Mouse (Mus musculus) lung, embryonic 15.5 days (tissue): ENCODE measurements around the gene Erc2. TPM values are rescaled to one million over a fixed set of nuclear protein-coding genes. Genes with fewer than 3 reads are reported as not detected.

Source experiments
- ATAC-seq: fragments of 200-750 bp; cut with Nextera tagmentation; 2 replicates; pipeline ENCODE4 v1.8.0; 2017; ENCODE audit warnings: moderate number of reproducible peaks, borderline replicate concordance; ENCODE audit not compliant: low FRiP score, low TSS enrichment; ENCODE audit errors: extremely low read depth
- H3K27ac ChIP-seq: fragments of 300-500 bp; sonication (generic); 2 replicates; pipeline ENCODE4 v1.5.1; 2015; ENCODE audit warnings: moderate library complexity, mild to moderate bottlenecking, inconsistent platforms
- H3K27me3 ChIP-seq: fragments of 300-500 bp; sonication (generic); 2 replicates; pipeline ENCODE4 v1.6.1; 2015; ENCODE audit warnings: inconsistent platforms
- H3K36me3 ChIP-seq: fragments of 300-500 bp; sonication (generic); 2 replicates; pipeline ENCODE4 v1.6.1; 2015; ENCODE audit warnings: inconsistent platforms
- H3K4me1 ChIP-seq: fragments of 300-500 bp; sonication (generic); 2 replicates; pipeline ENCODE4 v1.6.1; 2015; ENCODE audit warnings: inconsistent platforms
- H3K4me2 ChIP-seq: fragments of 300-500 bp; sonication (generic); 2 replicates; pipeline ENCODE4 v1.6.1; 2015; ENCODE audit warnings: inconsistent platforms, mild to moderate bottlenecking, moderate library complexity
- H3K4me3 ChIP-seq: fragments of 300-500 bp; sonication (generic); 2 replicates; pipeline ENCODE4 v1.5.1; 2015; ENCODE audit warnings: mild to moderate bottlenecking, inconsistent platforms
- H3K9ac ChIP-seq: fragments of 300-500 bp; sonication (generic); 2 replicates; pipeline ENCODE4 v1.6.1; 2015; ENCODE audit warnings: inconsistent platforms
- H3K9me3 ChIP-seq: fragments of 300-500 bp; sonication (generic); 2 replicates; pipeline ENCODE4 v1.6.1; 2016; ENCODE audit warnings: inconsistent platforms
- WGBS: fragments of 180-500 bp; shearing (Covaris S2); methylation state at CpG from one replicate; pipeline ENCODE4 v1.1.7; 2015; 5-methylcytosine and 5-hydroxymethylcytosine counted together
- polyA plus RNA-seq: library from polyadenylated mRNA; unstranded; fragments of >200 nt; fragmentation: Nextera tagmentation; extraction: Ambion mirVana; gene quantifications from 2 replicates; pipeline ENCODE4 v1.2.1, GENCODE M21; 2015

The Erc2 gene
- polyA plus RNA-seq, 1 experiment from 2014 or later, result 2.3 TPM

DNA sequence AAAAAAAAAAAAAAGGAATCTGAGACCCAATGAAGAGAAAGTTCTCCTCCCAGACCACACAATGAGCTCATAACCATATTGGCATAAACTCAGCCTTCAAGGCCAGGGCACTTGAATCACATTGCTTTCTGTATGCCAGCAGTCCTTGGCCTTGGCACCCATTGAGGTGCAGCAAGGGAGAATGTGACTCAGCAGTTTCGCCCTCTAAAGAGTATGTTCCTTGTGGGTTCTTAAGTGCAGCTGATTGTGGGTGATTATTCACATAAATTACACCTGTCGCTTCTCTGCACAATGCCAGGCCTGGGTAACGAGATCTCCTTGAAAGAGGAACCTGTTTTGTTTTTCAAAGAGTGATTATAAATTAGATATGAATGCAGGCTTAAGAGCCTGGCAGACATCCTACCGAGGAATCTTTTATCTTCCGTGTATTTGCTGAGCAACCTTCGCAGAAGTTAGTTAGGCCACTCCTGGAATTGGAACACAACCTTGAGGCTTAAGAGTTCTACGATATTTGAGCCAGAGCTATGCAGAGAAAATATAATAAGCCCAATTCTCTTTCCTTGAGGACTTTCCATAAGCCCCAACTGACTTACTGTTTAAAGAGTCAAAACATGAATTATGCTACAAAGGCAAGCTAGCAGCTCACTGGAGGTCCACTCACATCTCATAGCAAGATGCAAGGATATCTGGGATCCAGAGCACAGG is 834.3 kb downstream of the Erc2 start:
- H3K4me2 ChIP-seq, result no peak overlapping the region
- H3K4me1 ChIP-seq, result no peaks in the 10 kb centered on the region
- H3K36me3 ChIP-seq, result no peaks in the 10 kb centered on the region
- ATAC-seq, result no peak
- H3K4me3 ChIP-seq, result no peak overlapping the region
- no peak overlapping the region for H3K9ac ChIP-seq
- H3K27ac ChIP-seq, result no peak overlapping the region
- WGBS, result 70% methylated on average over 7 of the region's 7 CpGs
- no peaks in the 10 kb centered on the region for H3K9me3 ChIP-seq
- H3K27me3 ChIP-seq, result no peaks in the 10 kb centered on the region

DNA sequence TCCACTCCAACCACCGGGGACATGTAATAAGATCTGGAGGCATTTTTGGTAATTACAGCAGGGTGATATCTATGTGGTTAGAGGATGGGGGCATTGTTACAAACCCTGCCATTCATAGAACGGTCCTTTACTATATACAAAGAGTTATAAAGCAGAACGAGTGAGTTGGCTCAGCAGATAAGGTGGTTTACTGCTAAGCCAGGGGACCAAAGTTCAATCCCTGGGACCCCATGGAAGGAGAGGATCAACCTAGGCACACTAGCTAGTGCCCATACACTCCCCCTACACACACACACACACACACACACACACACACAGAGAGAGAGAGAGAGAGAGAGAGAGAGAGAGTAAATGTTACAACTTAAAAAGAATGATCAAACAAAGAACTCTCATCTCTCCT is 835.2 kb downstream of the Erc2 start:
- Histone ChIP-seq H3K4me2 (no peak overlapping the region), H3K27ac (no peak overlapping the region), H3K27me3 (no peaks in the 10 kb centered on the region), H3K36me3 (no peaks in the 10 kb centered on the region), H3K9ac (no peak overlapping the region), H3K9me3 (no peaks in the 10 kb centered on the region), H3K4me1 (no peaks in the 10 kb centered on the region), H3K4me3 (no peak overlapping the region)
- no peak for ATAC-seq
- 65% methylated on average over 3 of the region's 3 CpGs for WGBS

DNA sequence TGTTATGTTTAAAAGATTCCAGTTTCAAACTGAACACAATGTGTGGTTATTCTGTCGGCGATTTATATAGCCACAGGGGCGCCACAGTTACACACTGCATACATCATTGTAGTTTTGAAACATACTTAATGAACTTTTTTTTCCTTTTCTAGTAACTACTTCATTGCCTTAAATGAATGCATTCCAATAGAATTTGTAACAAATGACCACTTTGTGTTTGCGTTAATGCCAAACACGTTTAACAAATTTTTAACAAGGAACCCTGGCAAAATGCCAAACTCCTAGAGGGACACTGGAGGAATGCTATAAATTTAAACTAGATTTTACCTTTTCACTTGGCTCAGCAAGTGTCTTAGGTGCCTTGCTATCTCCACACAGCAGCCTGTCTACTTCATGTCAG is 845.7 kb downstream of the Erc2 start:
- Histone ChIP-seq H3K4me3 (no peak overlapping the region), H3K36me3 (no peaks in the 10 kb centered on the region), H3K27me3 (no peaks in the 10 kb centered on the region), H3K4me2 (no peak overlapping the region), H3K9ac (no peak overlapping the region), H3K9me3 (no peaks in the 10 kb centered on the region), H3K4me1 (no peaks in the 10 kb centered on the region; the same call in 1 of the 2 replicates), H3K27ac (no peak overlapping the region)
- WGBS, result 37% methylated on average over 5 of the region's 5 CpGs
- ATAC-seq, result no peak

DNA sequence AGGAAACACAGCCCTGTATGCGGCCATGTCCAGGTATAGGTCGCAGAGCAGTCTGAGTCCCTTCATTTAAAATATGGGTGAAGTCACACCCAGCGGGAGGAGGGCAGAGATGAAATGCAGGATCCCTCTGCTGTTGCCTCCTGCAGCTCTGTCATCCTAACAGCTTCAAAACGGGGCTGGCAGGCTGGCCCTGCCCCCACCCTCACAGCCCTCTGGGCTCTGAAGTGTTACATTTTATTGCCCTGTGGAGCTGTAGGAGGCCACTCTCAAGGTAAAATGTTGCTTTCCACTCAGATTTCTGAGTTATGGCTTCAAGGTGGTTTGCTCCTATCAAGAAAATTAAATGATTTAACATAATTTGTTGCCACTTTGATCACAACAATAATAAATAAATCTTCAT is 847.5 kb downstream of the Erc2 start:
- no peaks in the 10 kb centered on the region for H3K9me3 ChIP-seq
- no peak overlapping the region for H3K4me2 ChIP-seq
- 27% methylated on average over 4 of the region's 4 CpGs for WGBS
- no peak overlapping the region for H3K4me3 ChIP-seq
- ATAC-seq, result no peak
- no peaks in the 10 kb centered on the region; the same call in 1 of the 2 replicates for H3K4me1 ChIP-seq
- no peak overlapping the region for H3K9ac ChIP-seq
- H3K27me3 ChIP-seq, result no peaks in the 10 kb centered on the region
- no peaks in the 10 kb centered on the region for H3K36me3 ChIP-seq
- H3K27ac ChIP-seq, result no peak overlapping the region

DNA sequence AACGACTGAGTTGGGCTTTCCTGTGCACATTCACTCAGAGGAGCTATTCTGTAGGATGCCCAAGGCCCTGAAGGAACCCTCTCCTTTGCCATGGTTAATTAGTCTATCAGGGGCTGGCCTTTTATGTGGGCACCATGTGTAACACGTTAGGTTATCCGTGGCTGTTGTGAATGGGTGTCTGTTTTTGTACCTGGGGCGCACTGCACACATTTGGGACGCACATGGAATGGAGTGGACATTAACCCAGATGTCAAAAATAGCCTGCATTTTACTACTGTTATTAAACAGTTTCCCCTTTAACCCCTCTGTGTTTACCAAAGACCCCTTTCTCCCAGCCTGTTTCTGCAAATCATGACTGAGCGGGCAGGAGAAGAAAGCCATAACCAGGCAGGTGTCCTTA is 848.0 kb downstream of the Erc2 start:
- WGBS, result 61% methylated on average over 6 of the region's 6 CpGs
- Histone ChIP-seq H3K36me3 (no peaks in the 10 kb centered on the region), H3K27me3 (no peaks in the 10 kb centered on the region), H3K4me2 (no peak overlapping the region), H3K4me1 (no peaks in the 10 kb centered on the region; the same call in 1 of the 2 replicates), H3K9me3 (no peaks in the 10 kb centered on the region), H3K4me3 (no peak overlapping the region), H3K27ac (no peak overlapping the region), H3K9ac (no peak overlapping the region)
- ATAC-seq, result no peak

DNA sequence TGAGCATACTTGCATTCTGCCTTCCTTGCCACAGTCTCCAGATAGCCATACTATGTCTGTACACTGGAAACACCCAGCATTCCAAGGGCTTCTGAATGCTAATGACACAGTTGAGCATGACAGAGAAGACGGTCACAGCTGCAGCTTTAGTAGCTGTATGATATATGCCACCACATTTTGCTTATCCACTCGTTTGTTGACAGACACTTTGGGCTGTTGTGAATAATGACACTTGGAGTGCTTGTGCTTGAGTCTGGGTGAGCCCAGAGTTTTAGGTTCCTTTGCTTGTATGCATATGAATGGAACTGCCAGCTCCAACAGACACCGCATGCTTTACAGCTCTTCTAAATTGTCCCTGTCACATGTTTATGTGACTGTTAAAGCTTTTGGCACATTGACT is 852.8 kb downstream of the Erc2 start:
- no peaks in the 10 kb centered on the region for H3K4me1 ChIP-seq
- no peak for ATAC-seq
- H3K36me3 ChIP-seq, result no peaks in the 10 kb centered on the region
- 40% methylated on average over 3 of the region's 3 CpGs for WGBS
- H3K27me3 ChIP-seq, result no peaks in the 10 kb centered on the region
- H3K9me3 ChIP-seq, result no peaks in the 10 kb centered on the region
- no peak overlapping the region for H3K4me2 ChIP-seq
- H3K9ac ChIP-seq, result no peak overlapping the region
- H3K27ac ChIP-seq, result no peak overlapping the region
- no peak overlapping the region for H3K4me3 ChIP-seq

DNA sequence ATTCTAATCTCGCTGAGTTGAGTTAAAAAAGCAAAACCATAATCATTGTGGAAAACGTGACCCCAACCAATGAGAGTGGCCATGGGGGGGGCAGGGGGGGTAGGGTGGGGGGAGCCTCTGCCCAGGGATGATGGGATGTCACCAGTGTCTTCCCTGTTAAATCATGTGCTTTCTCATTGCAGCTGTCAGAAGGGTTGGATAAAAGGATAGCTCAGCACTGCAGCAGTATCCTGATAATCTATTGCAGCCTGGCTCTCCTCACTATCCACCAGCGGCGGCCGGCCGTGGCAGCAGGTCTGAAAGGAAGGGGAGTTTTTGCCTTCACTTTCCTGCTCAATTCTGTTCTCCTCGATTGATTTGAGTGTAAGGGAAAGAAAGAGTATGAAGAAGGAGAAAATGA is 853.2 kb downstream of the Erc2 start:
- Histone ChIP-seq H3K4me2 (no peak overlapping the region), H3K36me3 (no peaks in the 10 kb centered on the region), H3K4me1 (no peaks in the 10 kb centered on the region), H3K4me3 (no peak overlapping the region), H3K27me3 (no peaks in the 10 kb centered on the region), H3K9ac (no peak overlapping the region), H3K9me3 (no peaks in the 10 kb centered on the region), H3K27ac (no peak overlapping the region)
- WGBS, result 27% methylated on average over 7 of the region's 7 CpGs
- ATAC-seq, result no peak

DNA sequence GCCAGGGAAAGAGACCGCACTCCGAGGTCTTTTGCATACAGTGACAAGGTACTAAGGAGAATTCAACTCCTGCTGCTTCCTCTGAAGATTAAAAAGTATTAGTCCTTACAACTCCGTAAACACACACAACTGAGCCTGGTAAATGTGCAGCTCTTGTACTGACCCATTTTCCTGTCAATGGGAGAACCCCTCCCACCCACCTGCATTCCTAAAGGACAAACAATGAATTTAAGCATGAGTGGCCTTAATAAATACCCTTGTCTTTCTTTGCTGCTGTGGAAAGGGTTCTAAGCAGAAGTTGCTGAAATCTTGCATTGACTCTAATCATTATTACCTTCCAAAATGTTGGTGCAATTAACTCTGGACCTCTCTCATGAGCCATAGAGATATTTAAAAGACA is 854.5 kb downstream of the Erc2 start:
- Histone ChIP-seq H3K27ac (no peak overlapping the region), H3K4me1 (no peaks in the 10 kb centered on the region), H3K36me3 (no peaks in the 10 kb centered on the region), H3K9me3 (no peaks in the 10 kb centered on the region), H3K9ac (no peak overlapping the region), H3K4me3 (no peak overlapping the region), H3K27me3 (no peaks in the 10 kb centered on the region), H3K4me2 (no peak overlapping the region)
- 67% methylated on average over 3 of the region's 3 CpGs for WGBS
- ATAC-seq, result no peak

DNA sequence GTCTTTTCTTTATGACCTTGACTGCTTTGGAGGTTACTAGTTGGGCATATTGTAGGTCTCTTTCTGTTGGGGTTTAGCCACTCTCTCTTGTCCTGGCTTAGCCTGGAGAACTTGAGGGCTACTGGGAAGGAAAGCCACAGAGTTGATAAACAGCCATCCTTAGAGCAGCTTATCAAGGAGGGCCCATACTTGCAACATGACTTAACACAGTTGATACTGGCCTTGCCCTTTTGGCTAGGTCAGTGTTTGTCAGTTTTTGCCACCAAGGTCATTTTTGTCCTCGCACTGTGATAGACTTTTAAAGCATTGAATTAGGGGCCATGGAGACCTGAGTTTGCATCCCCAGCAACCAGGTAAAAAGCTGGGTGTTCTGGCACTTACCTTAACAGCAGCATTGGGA is 858.6 kb downstream of the Erc2 start:
- no peak overlapping the region for H3K9ac ChIP-seq

DNA sequence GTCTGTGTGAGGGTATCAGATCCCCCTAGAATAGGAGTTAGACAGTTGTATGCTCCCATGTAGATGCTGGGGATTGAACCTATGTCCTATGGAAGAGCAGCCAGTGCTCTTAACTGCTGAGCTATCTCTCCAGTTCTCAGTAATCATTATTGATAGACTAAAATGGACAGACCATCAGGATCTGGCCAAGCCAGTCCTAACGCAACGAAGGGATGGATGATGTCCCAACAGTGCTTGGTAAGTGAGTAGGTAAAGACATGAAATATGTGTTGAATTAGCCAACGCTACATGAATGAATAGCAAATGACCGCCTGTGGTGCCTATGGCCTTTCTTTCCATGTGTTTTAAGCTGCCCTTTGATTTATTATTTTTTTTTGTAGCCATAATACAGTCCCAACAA is 871.6 kb downstream of the Erc2 start:
- WGBS, result 81% methylated on average over 4 of the region's 4 CpGs
- no peak for ATAC-seq
- Histone ChIP-seq H3K27ac (no peak overlapping the region), H3K4me2 (no peak overlapping the region), H3K4me1 (no peaks in the 10 kb centered on the region), H3K9me3 (no peaks in the 10 kb centered on the region), H3K36me3 (no peaks in the 10 kb centered on the region), H3K9ac (no peak overlapping the region), H3K4me3 (no peak overlapping the region), H3K27me3 (no peaks in the 10 kb centered on the region)

More for the DNA sequence above, 858.6 kb downstream of the Erc2 start:
- no peaks in the 10 kb centered on the region for H3K4me1 ChIP-seq
- H3K4me2 ChIP-seq, result no peak overlapping the region
- H3K9me3 ChIP-seq, result no peaks in the 10 kb centered on the region
- ATAC-seq, result no peak
- no peaks in the 10 kb centered on the region for H3K27me3 ChIP-seq
- H3K4me3 ChIP-seq, result no peak overlapping the region
- H3K27ac ChIP-seq, result no peak overlapping the region
- H3K36me3 ChIP-seq, result no peaks in the 10 kb centered on the region
- WGBS, result 75% methylated on average over 1 of the region's 1 CpGs

DNA sequence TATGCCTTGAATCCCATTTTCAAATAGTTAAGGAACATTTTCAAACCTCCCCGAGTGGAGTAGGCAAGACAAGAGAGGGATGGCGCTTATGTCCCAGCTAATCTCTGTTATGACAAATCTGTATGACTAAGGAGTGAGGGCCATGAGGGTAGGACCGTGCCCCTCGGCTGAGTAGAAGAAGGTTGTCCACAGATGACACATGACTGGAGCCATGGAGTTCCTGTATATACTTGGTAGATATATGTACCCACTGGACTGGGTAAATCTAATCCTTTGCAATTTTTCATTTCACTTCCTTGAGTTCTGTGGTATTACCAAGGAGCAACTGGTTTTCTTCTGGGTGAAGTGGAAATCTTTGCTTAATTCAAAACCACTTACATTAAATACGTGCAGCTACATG is 872.0 kb downstream of the Erc2 start:
- no peak overlapping the region for H3K27ac ChIP-seq
- H3K4me1 ChIP-seq, result no peaks in the 10 kb centered on the region
- H3K27me3 ChIP-seq, result no peaks in the 10 kb centered on the region
- H3K9me3 ChIP-seq, result no peaks in the 10 kb centered on the region
- no peak overlapping the region for H3K9ac ChIP-seq
- H3K4me3 ChIP-seq, result no peak overlapping the region
- no peak overlapping the region for H3K4me2 ChIP-seq
- ATAC-seq, result no peak
- WGBS, result 72% methylated on average over 5 of the region's 5 CpGs
- no peaks in the 10 kb centered on the region for H3K36me3 ChIP-seq

DNA sequence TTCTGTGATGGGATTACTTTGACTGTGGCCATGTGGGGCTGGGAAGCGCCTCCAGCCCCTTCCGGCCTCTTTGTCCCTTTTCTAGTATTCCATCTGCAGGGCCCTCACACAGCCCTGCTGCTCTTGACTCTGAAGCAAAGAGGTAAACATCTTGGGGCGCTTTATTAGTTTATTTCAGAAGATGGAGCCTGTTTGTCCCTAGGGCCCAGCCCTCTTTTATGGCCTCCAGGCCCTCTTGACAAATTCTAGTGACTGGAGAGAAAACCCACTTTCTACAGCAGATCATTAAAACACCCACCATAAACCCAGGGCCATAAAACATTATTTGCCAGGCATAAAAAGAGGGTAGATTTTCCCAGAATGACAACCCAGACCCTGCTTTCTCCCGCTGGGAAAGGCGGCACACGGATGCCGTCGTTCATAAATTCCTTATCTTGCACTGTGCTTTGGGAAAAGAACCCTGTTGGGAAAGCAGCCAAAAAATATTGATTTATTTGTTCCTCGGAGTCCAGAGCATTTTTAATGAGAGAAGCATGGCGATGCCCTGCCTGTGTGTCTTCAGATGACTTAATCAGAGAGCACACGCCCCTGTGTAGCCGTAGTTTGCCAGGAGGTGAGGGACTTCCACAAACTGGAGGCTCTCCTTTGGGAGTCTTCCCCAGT is 879.1 kb downstream of the Erc2 start:
- Histone ChIP-seq H3K27ac (no peak overlapping the region), H3K9ac (no peak overlapping the region), H3K9me3 (no peaks in the 10 kb centered on the region), H3K4me1 (0 out of 2 replicates have a peak, but pooled peaks cover 5% of the 10 kb centered on the region), H3K4me2 (no peak overlapping the region), H3K27me3 (peaks cover 23% of the 10 kb centered on the region; the same call in 1 of the 2 replicates), H3K4me3 (no peak overlapping the region), H3K36me3 (no peaks in the 10 kb centered on the region)
- WGBS, result 48% methylated on average over 12 of the region's 12 CpGs
- ATAC-seq, result no peak
